12 mouse cellular contexts compared by ENCODE assay signal in genomic region chr13:22029928-22030327, GRCm38 (mm10). TPM values are rescaled to one million over a fixed set of nuclear protein-coding genes. Genes with fewer than 3 reads are reported as not detected.
A peak's percentile ranks its signal among the peaks of the same experiment; 100 is the strongest.
DNase-seq lines count a peak whose midpoint lies in the region; ATAC-seq and TF ChIP-seq lines count a peak whose summit lies in the region.
"Had no signal": no experiment of that assay in that cellular context is flagged by ENCODE, and none has a peak within 500 bp of the region (broad histone marks: within the 10 kb centered on the region; RNA-seq: fewer than 3 reads in every experiment).

No protein-coding gene starts in this region.

- no peaks in the 10 kb centered on the region for H3K79me2 ChIP-seq in myocyte (ENCODE audit: control insufficient read depth, insufficient read depth)

- H3K4me2 ChIP-seq in heart, embryonic 11.5 days = peak overlapping the region; percentile 55; the same call in 1 of the 2 replicates
- no peak overlapping the region; the same call in 1 of the 2 replicates for H3K4me2 ChIP-seq in neural tube, embryonic 13.5 days
- no peak overlapping the region for H3K4me2 ChIP-seq in neural tube, embryonic 15.5 days
- H3K4me2 ChIP-seq in myocyte (ENCODE audit: low read depth) = peak overlapping the region; percentile 74
- H3K4me2 ChIP-seq in intestine, embryonic 15.5 days (replicated peaks) = no peak overlapping the region

- no peak overlapping the region for H3K4me3 ChIP-seq in heart, embryonic 11.5 days (ENCODE audit: low read depth, low read length)
- H3K4me3 ChIP-seq in neural tube, embryonic 13.5 days = no peak overlapping the region
- no peak overlapping the region for H3K4me3 ChIP-seq in neural tube, embryonic 15.5 days (replicated peaks)
- H3K4me3 ChIP-seq in myocyte = peak overlapping the region; percentile 24
- H3K4me3 ChIP-seq in intestine, embryonic 15.5 days (replicated peaks) = no peak overlapping the region

- no peak for DNase-seq in heart, adult 18-20 months
- peak; percentile 29 for DNase-seq in adipocyte (ENCODE audit: low spot score)
- DNase-seq: kidney, adult 18-20 months; thymus, adult 2 months had no signal

- 30% methylated on average over 8 of the region's 8 CpGs for WGBS in heart, embryonic 11.5 days (ENCODE audit: insufficient replicate concordance)
- 25% methylated on average over 8 of the region's 8 CpGs for WGBS in neural tube, embryonic 13.5 days
- 34% methylated on average over 8 of the region's 8 CpGs for WGBS in neural tube, embryonic 15.5 days
- 44% methylated on average over 8 of the region's 8 CpGs for WGBS in intestine, embryonic 15.5 days

- no peak overlapping the region for H3K9ac ChIP-seq in heart, embryonic 11.5 days (ENCODE audit: low read depth, low read length)
- H3K9ac ChIP-seq in neural tube, embryonic 13.5 days = peak overlapping the region; percentile 22; the same call in 1 of the 2 replicates
- H3K9ac ChIP-seq in neural tube, embryonic 15.5 days (replicated peaks) = no peak overlapping the region
- H3K9ac ChIP-seq in intestine, embryonic 15.5 days = no peak overlapping the region
- H3K9ac ChIP-seq: forebrain, postnatal 0 days had no signal

- no peaks in the 10 kb centered on the region; the same call in 1 of the 2 replicates for H3K4me1 ChIP-seq in heart, embryonic 11.5 days (ENCODE audit: control insufficient read depth, insufficient read depth, low read length)
- peaks cover 26% of the 10 kb centered on the region for H3K4me1 ChIP-seq in neural tube, embryonic 13.5 days (replicated peaks)
- H3K4me1 ChIP-seq in neural tube, embryonic 15.5 days = peaks cover 12% of the 10 kb centered on the region
- no peaks in the 10 kb centered on the region for H3K4me1 ChIP-seq in intestine, embryonic 15.5 days (replicated peaks)

- H3K27me3 ChIP-seq in heart, embryonic 11.5 days (ENCODE audit: control insufficient read depth, insufficient read depth, low read length) = no peaks in the 10 kb centered on the region
- peaks cover under 1% of the 10 kb centered on the region; the same call in 1 of the 2 replicates for H3K27me3 ChIP-seq in neural tube, embryonic 13.5 days
- H3K27me3 ChIP-seq in neural tube, embryonic 15.5 days (replicated peaks) = no peaks in the 10 kb centered on the region
- no peaks in the 10 kb centered on the region for H3K27me3 ChIP-seq in myocyte (ENCODE audit: control insufficient read depth, insufficient read depth, insufficient read length)
- H3K27me3 ChIP-seq in intestine, embryonic 15.5 days (replicated peaks) = no peaks in the 10 kb centered on the region

- no peak overlapping the region for H3ac ChIP-seq in myocyte (ENCODE audit: control insufficient read depth, insufficient read length)

- H3K27ac ChIP-seq in heart, embryonic 11.5 days (ENCODE audit: low read depth, low read length) = no peak overlapping the region
- H3K27ac ChIP-seq in neural tube, embryonic 13.5 days (replicated peaks) = no peak overlapping the region
- H3K27ac ChIP-seq in neural tube, embryonic 15.5 days (replicated peaks) = no peak overlapping the region
- H3K27ac ChIP-seq in intestine, embryonic 15.5 days = no peak overlapping the region

- no peaks in the 10 kb centered on the region for H3K36me3 ChIP-seq in heart, embryonic 11.5 days (ENCODE audit: control insufficient read depth, insufficient read depth, low read length)
- H3K36me3 ChIP-seq in neural tube, embryonic 13.5 days = no peaks in the 10 kb centered on the region
- no peaks in the 10 kb centered on the region for H3K36me3 ChIP-seq in neural tube, embryonic 15.5 days
- H3K36me3 ChIP-seq in myocyte (ENCODE audit: control insufficient read depth, insufficient read depth) = no peaks in the 10 kb centered on the region
- H3K36me3 ChIP-seq in intestine, embryonic 15.5 days = no peaks in the 10 kb centered on the region
- H3K36me3 ChIP-seq: G1E had no signal

- ATAC-seq in heart, embryonic 11.5 days (replicated peaks; ENCODE audit: insufficient number of reproducible peaks, low FRiP score, low TSS enrichment) = no peak
- ATAC-seq in neural tube, embryonic 13.5 days (ENCODE audit: low read depth) = no peak
- no peak for ATAC-seq in neural tube, embryonic 15.5 days (ENCODE audit: low FRiP score)
- ATAC-seq in monocyte, adult 5-6 weeks (replicated peaks; ENCODE audit: insufficient number of reproducible peaks, low FRiP score, low TSS enrichment, poor library complexity, severe bottlenecking) = no peak
- ATAC-seq in intestine, embryonic 15.5 days = no peak

- no peaks in the 10 kb centered on the region for H3K9me3 ChIP-seq in heart, embryonic 11.5 days (replicated peaks; ENCODE audit: control insufficient read depth, low read length)
- no peaks in the 10 kb centered on the region for H3K9me3 ChIP-seq in neural tube, embryonic 13.5 days
- H3K9me3 ChIP-seq in neural tube, embryonic 15.5 days (replicated peaks) = no peaks in the 10 kb centered on the region
- H3K9me3 ChIP-seq in intestine, embryonic 15.5 days = no peaks in the 10 kb centered on the region
- H3K9me3 ChIP-seq: G1E had no signal

- no peak for TF ChIP-seq POLR2A in myocyte (IDR thresholded peaks at IDR 0.05; ENCODE audit: insufficient read length, low read depth)

TF ChIP-seq in myocyte, 11 proteins besides CTCF, POLR2A, EP300 and RAD21:
- TF ChIP-seq MYOG (IDR thresholded peaks at IDR 0.05; ENCODE audit: control insufficient read depth in 1 of 3, insufficient read depth in 1 of 3, insufficient read length in 2 of 3, low read depth in 2 of 3) = no peak
- TF ChIP-seq MAX (IDR thresholded peaks at IDR 0.05; ENCODE audit: low read depth) = no peak
- no peak for TF ChIP-seq TCF3 (IDR thresholded peaks at IDR 0.05; ENCODE audit: insufficient read length, low read depth)

RNA-seq across cellular contexts. Expression of gene Hist1h2ah, which starts 5.4 kb away (rescaled TPM):
- 10.1 TPM in 1 of 2 replicates, not detected in the other for polyA plus RNA-seq in heart, embryonic 11.5 days (2014; fragmentation: Nextera tagmentation; extraction: Ambion mirVana)
- 10 to 100 TPM; 10.9 to 12.6 TPM for total RNA-seq in heart, adult 18-20 months (2021)
- 1.7 TPM in 1 of 2 replicates, not detected in the other for polyA plus RNA-seq in neural tube, embryonic 13.5 days (2015; fragmentation: Nextera tagmentation; extraction: Ambion mirVana)
- 4.5 TPM in 1 of 2 replicates, not detected in the other for polyA plus RNA-seq in neural tube, embryonic 15.5 days (2015; fragmentation: Nextera tagmentation; extraction: Ambion mirVana)
- 2.2 TPM for polyA plus RNA-seq in myocyte (2012; fragmentation: generic; extraction: Trizol)
- 11.3 to 37.5 TPM in 2 of 3 replicates, not detected in the other for total RNA-seq in monocyte, adult 5-6 weeks (2017)
- 3.0 and 7.8 TPM in 2 replicates for polyA plus RNA-seq in intestine, embryonic 15.5 days (2015; fragmentation: Nextera tagmentation; extraction: Ambion mirVana)

RNA-seq across cellular contexts. Expression of gene Hist1h2bk, which starts 5.7 kb away (rescaled TPM):
- polyA plus RNA-seq in heart, embryonic 11.5 days (2014; fragmentation: Nextera tagmentation; extraction: Ambion mirVana) = 2.2 and 3.9 TPM in 2 replicates
- 10 to 100 TPM; 15.2 to 16.5 TPM for total RNA-seq in heart, adult 18-20 months (2021)
- 2.5 and 3.8 TPM in 2 replicates for polyA plus RNA-seq in neural tube, embryonic 13.5 days (2015; fragmentation: Nextera tagmentation; extraction: Ambion mirVana)
- polyA plus RNA-seq in neural tube, embryonic 15.5 days (2015; fragmentation: Nextera tagmentation; extraction: Ambion mirVana) = 0.97 and 2.2 TPM in 2 replicates
- 8.2 TPM for polyA plus RNA-seq in myocyte (2012; fragmentation: generic; extraction: Trizol)
- total RNA-seq in monocyte, adult 5-6 weeks (2017) = 6.8 to 12.3 TPM (median 11.3 TPM) in 3 replicates
- polyA plus RNA-seq in intestine, embryonic 15.5 days (2015; fragmentation: Nextera tagmentation; extraction: Ambion mirVana) = 5.0 and 5.8 TPM in 2 replicates

RNA-seq across cellular contexts. Expression of gene Hist1h4i, which starts 11.2 kb away (rescaled TPM):
- 12.1 and 15.7 TPM in 2 replicates for polyA plus RNA-seq in heart, embryonic 11.5 days (2014; fragmentation: Nextera tagmentation; extraction: Ambion mirVana)
- 10 to 100 TPM; 15.0 to 20.2 TPM for total RNA-seq in heart, adult 18-20 months (2021)
- polyA plus RNA-seq in neural tube, embryonic 13.5 days (2015; fragmentation: Nextera tagmentation; extraction: Ambion mirVana) = 8.8 and 10.1 TPM in 2 replicates
- polyA plus RNA-seq in neural tube, embryonic 15.5 days (2015; fragmentation: Nextera tagmentation; extraction: Ambion mirVana) = 4.8 and 8.5 TPM in 2 replicates
- 31.0 TPM for polyA plus RNA-seq in myocyte (2012; fragmentation: generic; extraction: Trizol)
- 13.3 to 29.5 TPM (median 23.6 TPM) in 3 replicates for total RNA-seq in monocyte, adult 5-6 weeks (2017)
- 21.0 and 23.6 TPM in 2 replicates for polyA plus RNA-seq in intestine, embryonic 15.5 days (2015; fragmentation: Nextera tagmentation; extraction: Ambion mirVana)

RNA-seq across cellular contexts. Expression of gene Hist1h2ag, which starts 12.8 kb away (rescaled TPM):
- 12.3 and 19.7 TPM in 2 replicates for polyA plus RNA-seq in heart, embryonic 11.5 days (2014; fragmentation: Nextera tagmentation; extraction: Ambion mirVana)
- total RNA-seq in heart, adult 18-20 months (2021) = 10 to 100 TPM in 1 of 2 experiments, 1 to 10 TPM in 1; 7.7 to 10.8 TPM
- 8.4 and 11.4 TPM in 2 replicates for polyA plus RNA-seq in neural tube, embryonic 13.5 days (2015; fragmentation: Nextera tagmentation; extraction: Ambion mirVana)
- polyA plus RNA-seq in neural tube, embryonic 15.5 days (2015; fragmentation: Nextera tagmentation; extraction: Ambion mirVana) = 3.0 and 13.9 TPM in 2 replicates
- 4.1 TPM for polyA plus RNA-seq in myocyte (2012; fragmentation: generic; extraction: Trizol)
- 17.4 to 59.7 TPM in 2 of 3 replicates, not detected in the other for total RNA-seq in monocyte, adult 5-6 weeks (2017)
- 23.9 and 40.6 TPM in 2 replicates for polyA plus RNA-seq in intestine, embryonic 15.5 days (2015; fragmentation: Nextera tagmentation; extraction: Ambion mirVana)

RNA-seq across cellular contexts. Expression of gene Hist1h2bj, which starts 13.1 kb away (rescaled TPM):
- polyA plus RNA-seq in heart, embryonic 11.5 days (2014; fragmentation: Nextera tagmentation; extraction: Ambion mirVana) = 2.7 and 7.5 TPM in 2 replicates
- total RNA-seq in heart, adult 18-20 months (2021) = 1 to 10 TPM; 2.8 to 6.2 TPM
- 2.7 and 3.3 TPM in 2 replicates for polyA plus RNA-seq in neural tube, embryonic 13.5 days (2015; fragmentation: Nextera tagmentation; extraction: Ambion mirVana)
- polyA plus RNA-seq in neural tube, embryonic 15.5 days (2015; fragmentation: Nextera tagmentation; extraction: Ambion mirVana) = 2.0 and 7.2 TPM in 2 replicates
- 3.4 TPM for polyA plus RNA-seq in myocyte (2012; fragmentation: generic; extraction: Trizol)
- total RNA-seq in monocyte, adult 5-6 weeks (2017) = 7.1 to 19.9 TPM in 2 of 3 replicates, not detected in the other
- 9.6 and 9.9 TPM in 2 replicates for polyA plus RNA-seq in intestine, embryonic 15.5 days (2015; fragmentation: Nextera tagmentation; extraction: Ambion mirVana)

Comparison
In these comparisons a context has a peak if more than half of its experiments do, and no peak if none do; other contexts are left out.
1. H3K4me2 ChIP-seq: peak in heart, embryonic 11.5 days (single experiment) and myocyte (single experiment); none in neural tube, embryonic 13.5 days (single experiment), neural tube, embryonic 15.5 days (single experiment) and intestine, embryonic 15.5 days (single experiment).